Mouse (Mus musculus): Measurements from ENCODE around the gene 4931428L18Rik. TPM values are rescaled to one million over a fixed set of nuclear protein-coding genes. Genes with fewer than 3 reads are reported as not detected.

4931428L18Rik gene
- polyA plus RNA-seq, 1 experiment from 2014 or later: not detected

DNA sequence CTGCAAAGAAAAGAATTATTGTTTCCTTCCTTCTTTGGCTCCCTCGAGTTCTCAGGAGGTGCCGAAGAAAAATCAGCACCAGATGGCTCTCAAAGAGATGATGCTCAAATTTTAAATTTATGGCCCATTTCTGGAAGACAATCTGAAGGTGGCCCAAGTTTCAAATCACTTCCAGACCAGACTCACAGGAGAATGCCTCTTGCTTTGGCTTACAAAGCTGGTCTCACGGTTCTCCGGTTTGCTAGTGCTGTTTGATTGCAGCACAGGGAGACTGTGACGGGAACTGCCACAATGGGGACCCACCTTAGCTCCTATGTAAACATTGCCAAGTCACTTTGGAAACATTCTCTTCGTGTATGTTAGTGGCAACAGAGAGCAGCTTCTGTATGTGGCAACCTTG, 72.8 kb downstream of the 4931428L18Rik start:
- no peaks in the 10 kb centered on the region for H3K36me3 ChIP-seq
- WGBS: 52% methylated on average over 6 of the region's 6 CpGs
- no peaks in the 10 kb centered on the region for H3K9me3 ChIP-seq
- H3K9ac ChIP-seq: no peak overlapping the region
- H3K4me2 ChIP-seq: no peak overlapping the region
- H3K27me3 ChIP-seq: no peaks in the 10 kb centered on the region
- no peak overlapping the region for H3K4me3 ChIP-seq
- no peak overlapping the region for H3K27ac ChIP-seq (replicated peaks)
- ATAC-seq (ENCODE audit: low read depth): no peak
- H3K4me1 ChIP-seq (replicated peaks): 0 out of 2 replicates have a peak, but pooled peaks cover 6% of the 10 kb centered on the region

DNA sequence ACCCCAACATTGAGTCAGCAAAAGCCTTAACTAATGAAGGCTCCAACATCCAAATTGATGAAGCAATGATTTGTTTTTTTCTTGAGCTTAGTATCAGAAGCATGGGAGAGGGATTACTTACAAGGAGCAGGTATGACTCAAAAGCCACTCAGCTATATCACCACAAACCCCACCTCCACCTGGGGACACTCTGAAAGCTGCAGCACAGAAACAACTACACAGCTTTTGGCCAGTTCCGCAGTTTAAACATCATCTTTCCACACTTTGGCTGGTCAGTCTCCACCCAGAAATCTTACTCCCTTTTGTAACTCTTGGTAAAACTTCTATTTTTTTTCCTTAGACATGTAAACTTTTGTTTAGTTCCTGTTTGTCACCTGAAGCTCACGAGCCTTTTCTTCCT, 78.9 kb downstream of the 4931428L18Rik start:
- no peaks in the 10 kb centered on the region for H3K36me3 ChIP-seq
- WGBS: 85% methylated on average over 2 of the region's 2 CpGs

DNA sequence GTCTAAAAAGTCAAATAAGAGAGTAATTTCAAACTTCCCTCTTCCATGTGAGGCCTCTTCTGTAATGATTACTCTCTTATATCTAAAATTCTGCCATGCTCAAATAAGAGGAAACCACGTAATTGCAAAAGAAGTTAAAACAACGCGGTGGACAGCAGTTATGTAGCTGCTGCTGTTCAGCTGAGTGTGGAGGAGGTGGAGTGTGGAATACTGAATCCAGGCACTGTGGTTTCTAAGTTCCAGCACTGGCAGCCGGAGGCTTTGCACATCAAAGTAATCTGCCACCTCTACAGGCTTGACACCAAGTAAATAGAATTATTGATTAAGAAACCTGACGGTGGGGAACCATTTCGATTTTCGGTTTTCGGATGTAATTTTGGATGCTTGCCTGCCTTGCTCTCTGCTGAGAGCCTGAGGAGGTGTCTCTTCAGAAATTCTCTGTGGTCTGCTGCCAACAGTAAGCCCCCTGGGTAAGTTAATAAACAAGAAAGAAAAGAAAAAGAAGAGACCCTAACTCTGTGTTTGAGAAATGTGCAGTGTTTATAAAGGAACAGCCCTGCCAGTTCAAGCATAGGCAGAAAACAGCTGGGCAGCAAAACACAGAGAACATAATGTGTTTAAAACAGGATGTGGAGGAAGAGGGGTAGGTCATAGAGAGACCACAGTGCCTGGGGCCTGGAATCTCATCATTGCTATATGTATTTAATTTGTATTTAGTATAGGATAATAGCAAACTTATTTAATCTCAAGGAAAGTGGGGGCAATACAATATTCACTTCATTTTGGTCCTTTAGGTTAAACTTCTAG, 80.0 kb downstream of the 4931428L18Rik start:
- WGBS: 78% methylated on average over 8 of the region's 8 CpGs
- H3K4me1 ChIP-seq (replicated peaks): no peaks in the 10 kb centered on the region
- H3K4me3 ChIP-seq: no peak overlapping the region
- H3K9ac ChIP-seq: no peak overlapping the region
- no peaks in the 10 kb centered on the region for H3K36me3 ChIP-seq
- H3K4me2 ChIP-seq: no peak overlapping the region
- H3K27me3 ChIP-seq: no peaks in the 10 kb centered on the region
- no peak for ATAC-seq (ENCODE audit: low read depth)
- no peak overlapping the region for H3K27ac ChIP-seq (replicated peaks)
- no peaks in the 10 kb centered on the region for H3K9me3 ChIP-seq

More for the DNA sequence above, 78.9 kb downstream of the 4931428L18Rik start:
- Histone ChIP-seq H3K27me3 (no peaks in the 10 kb centered on the region), H3K4me2 (no peak overlapping the region), H3K27ac (replicated peaks) (no peak overlapping the region), H3K9me3 (no peaks in the 10 kb centered on the region), H3K4me3 (no peak overlapping the region), H3K4me1 (replicated peaks) (no peaks in the 10 kb centered on the region), H3K9ac (no peak overlapping the region)
- no peak for ATAC-seq (ENCODE audit: low read depth)

DNA sequence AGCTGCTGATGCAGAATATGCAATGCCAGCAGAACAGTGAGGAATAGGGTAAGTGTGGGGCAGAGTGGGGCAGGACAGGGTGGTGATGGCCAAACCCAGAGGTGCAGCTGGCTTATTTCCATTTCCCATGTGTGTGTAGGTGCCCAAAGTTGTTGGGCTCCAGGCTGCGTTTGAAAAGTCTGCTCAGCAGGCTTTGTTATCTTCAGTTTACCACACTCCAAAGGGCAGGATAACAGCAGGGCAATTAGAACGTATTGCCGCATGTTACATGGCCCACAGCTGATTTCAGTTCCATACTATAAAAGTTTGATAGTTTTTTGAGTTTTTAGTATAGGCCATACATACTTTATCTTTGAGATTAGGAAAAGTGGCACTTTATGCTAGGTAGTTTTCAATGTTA, 84.1 kb downstream of the 4931428L18Rik start:
- no peak overlapping the region for H3K27ac ChIP-seq (replicated peaks)
- no peak for ATAC-seq (ENCODE audit: low read depth)
- H3K9me3 ChIP-seq: no peaks in the 10 kb centered on the region
- H3K4me1 ChIP-seq (replicated peaks): no peaks in the 10 kb centered on the region
- no peaks in the 10 kb centered on the region for H3K27me3 ChIP-seq
- no peak overlapping the region for H3K9ac ChIP-seq
- no peak overlapping the region for H3K4me3 ChIP-seq
- no peak overlapping the region for H3K4me2 ChIP-seq
- no peaks in the 10 kb centered on the region for H3K36me3 ChIP-seq
- 77% methylated on average over 3 of the region's 3 CpGs for WGBS

DNA sequence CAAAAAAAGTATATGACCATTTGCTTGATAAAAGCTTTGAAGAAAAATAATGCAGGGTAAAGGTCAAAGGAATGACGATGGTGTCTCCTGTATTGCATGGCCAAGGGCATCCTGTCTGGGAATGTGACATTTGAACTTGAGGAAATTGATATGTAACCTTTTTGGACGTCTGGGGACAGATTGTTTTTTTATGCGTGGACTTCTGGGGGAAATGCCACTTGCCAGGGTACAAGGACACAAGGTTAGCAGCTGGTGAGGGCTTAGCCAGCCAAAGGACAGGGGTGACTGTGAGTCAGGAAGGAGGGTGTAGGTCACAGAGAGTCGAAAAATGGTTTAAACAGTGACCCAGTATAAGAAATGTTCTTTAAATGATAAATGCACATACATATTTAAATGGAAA, 109.0 kb downstream of the 4931428L18Rik start:
- Histone ChIP-seq H3K9ac (no peak overlapping the region), H3K9me3 (no peaks in the 10 kb centered on the region)

DNA sequence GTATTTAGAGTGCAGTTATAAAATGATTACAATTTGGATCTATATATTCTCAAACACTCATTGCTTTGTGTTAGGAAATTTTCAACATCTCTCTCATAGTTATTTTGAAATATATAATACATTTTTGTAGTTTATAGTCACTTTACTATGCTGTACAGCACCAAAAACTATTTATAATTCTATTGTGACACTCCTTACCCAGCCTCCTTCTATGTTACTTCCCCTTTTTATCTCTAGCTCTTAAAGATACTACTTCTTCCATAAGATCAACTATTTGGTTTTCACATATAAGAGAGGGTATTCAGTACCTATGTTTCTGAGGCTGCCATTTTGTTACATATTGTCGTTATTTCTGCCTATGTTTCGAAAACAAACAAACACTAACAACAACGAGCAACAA, 114.5 kb downstream of the 4931428L18Rik start:
- Histone ChIP-seq H3K4me2 (no peak overlapping the region), H3K27me3 (no peaks in the 10 kb centered on the region), H3K4me3 (no peak overlapping the region), H3K27ac (replicated peaks) (no peak overlapping the region), H3K9me3 (no peaks in the 10 kb centered on the region), H3K4me1 (replicated peaks) (peaks cover 4% of the 10 kb centered on the region; the same call in 1 of the 2 replicates), H3K36me3 (no peaks in the 10 kb centered on the region), H3K9ac (no peak overlapping the region)
- ATAC-seq (ENCODE audit: low read depth): no peak
- 91% methylated on average over 3 of the region's 3 CpGs for WGBS

More for the DNA sequence above, 109.0 kb downstream of the 4931428L18Rik start:
- ATAC-seq (ENCODE audit: low read depth): no peak
- Histone ChIP-seq H3K27ac (replicated peaks) (no peak overlapping the region), H3K36me3 (no peaks in the 10 kb centered on the region), H3K27me3 (no peaks in the 10 kb centered on the region), H3K4me3 (no peak overlapping the region), H3K4me1 (replicated peaks) (no peaks in the 10 kb centered on the region), H3K4me2 (no peak overlapping the region)
- WGBS: 72% methylated on average over 4 of the region's 4 CpGs

DNA sequence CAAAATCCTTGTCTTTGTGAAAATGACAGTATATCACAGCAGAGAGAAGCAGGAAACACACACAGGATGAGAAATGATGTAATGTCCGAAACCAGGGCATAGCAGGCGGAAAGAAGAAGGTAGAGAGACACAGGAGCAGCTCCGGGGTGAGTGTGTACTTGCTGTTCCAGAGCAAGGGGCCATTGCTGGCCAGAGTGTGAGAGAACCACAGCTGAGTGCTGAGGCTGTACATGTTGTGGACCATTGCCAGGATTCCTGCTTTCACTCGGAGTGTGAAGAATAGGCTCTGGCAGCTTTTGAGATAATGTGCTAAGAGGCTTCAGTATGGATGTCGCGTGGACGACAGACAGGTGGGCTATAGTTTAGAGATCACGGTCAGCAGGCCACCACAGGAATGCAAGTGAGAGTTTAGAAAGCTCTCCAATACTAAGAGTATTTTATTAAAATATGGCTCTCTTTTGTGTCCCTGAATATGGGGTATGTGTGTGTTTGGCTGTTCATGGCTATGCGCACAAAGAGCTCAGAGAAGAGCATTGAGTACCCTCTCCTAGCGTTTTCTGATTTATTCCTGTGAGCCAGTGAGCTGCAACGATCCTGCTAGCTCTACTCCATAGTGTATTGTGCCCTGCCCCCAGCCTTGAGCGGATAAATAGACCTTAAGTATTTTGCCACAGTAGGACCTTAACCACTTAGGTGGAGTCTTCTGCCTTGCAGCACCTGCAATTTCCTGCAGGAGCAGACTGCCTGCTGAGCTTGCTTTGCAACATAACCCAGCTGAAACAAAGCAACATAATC, 119.4 kb downstream of the 4931428L18Rik start:
- WGBS: 72% methylated on average over 12 of the region's 12 CpGs
- Histone ChIP-seq H3K27me3 (no peaks in the 10 kb centered on the region), H3K9ac (no peak overlapping the region), H3K36me3 (no peaks in the 10 kb centered on the region), H3K9me3 (no peaks in the 10 kb centered on the region), H3K4me3 (no peak overlapping the region), H3K4me1 (replicated peaks) (peaks cover 4% of the 10 kb centered on the region; the same call in 1 of the 2 replicates), H3K4me2 (no peak overlapping the region), H3K27ac (replicated peaks) (no peak overlapping the region)
- ATAC-seq (ENCODE audit: low read depth): no peak

DNA sequence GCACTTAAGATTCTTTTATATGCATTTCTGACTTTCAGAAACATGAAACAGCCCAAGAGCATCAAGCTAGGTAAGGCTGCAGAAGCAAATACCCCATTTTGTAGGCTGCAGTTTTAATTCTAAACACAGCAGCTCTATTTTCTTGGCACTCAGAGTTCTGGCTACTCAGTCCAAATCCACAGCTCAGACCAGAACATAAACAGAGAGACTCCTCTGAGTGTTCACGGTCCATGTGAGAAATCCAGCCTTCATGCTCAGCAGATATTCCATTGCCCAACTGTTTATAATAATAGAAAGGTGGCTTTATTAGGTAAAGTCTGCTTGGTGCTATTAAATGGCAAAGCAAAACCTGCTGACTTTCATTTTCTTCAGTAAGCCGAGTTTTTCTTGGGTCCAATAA, 120.2 kb downstream of the 4931428L18Rik start:
- H3K36me3 ChIP-seq: no peaks in the 10 kb centered on the region
- no peak overlapping the region for H3K4me2 ChIP-seq
- H3K27ac ChIP-seq (replicated peaks): no peak overlapping the region
- WGBS: 86% methylated on average over 2 of the region's 2 CpGs
- H3K9me3 ChIP-seq: no peaks in the 10 kb centered on the region
- no peak for ATAC-seq (ENCODE audit: low read depth)
- H3K4me3 ChIP-seq: no peak overlapping the region
- no peaks in the 10 kb centered on the region for H3K27me3 ChIP-seq
- peaks cover 4% of the 10 kb centered on the region; the same call in 1 of the 2 replicates for H3K4me1 ChIP-seq (replicated peaks)
- H3K9ac ChIP-seq: no peak overlapping the region

DNA sequence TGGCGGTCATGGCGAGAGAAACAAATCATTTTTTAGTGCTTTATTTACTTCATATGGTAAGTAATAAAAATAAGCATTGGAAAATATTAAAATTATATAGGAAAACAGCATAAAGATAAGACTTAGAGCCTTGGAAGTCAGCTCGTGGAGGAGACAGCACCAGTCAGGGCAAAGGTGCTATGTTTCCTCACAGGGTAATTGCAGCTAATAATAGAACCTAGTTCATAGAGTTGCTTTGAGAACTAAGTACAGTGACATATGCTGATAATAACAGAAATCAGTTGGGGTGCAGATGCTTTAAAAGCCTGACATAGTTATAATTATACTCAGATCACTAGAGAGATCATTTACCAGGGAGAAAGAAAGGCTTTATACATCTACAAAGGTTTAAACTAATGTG, 125.3 kb downstream of the 4931428L18Rik start:
- Histone ChIP-seq H3K4me1 (replicated peaks) (no peaks in the 10 kb centered on the region), H3K27ac (replicated peaks) (no peak overlapping the region), H3K27me3 (no peaks in the 10 kb centered on the region), H3K9ac (no peak overlapping the region), H3K4me2 (no peak overlapping the region), H3K9me3 (no peaks in the 10 kb centered on the region), H3K36me3 (no peaks in the 10 kb centered on the region), H3K4me3 (no peak overlapping the region)
- no peak for ATAC-seq (ENCODE audit: low read depth)
- 90% methylated on average over 3 of the region's 3 CpGs for WGBS

DNA sequence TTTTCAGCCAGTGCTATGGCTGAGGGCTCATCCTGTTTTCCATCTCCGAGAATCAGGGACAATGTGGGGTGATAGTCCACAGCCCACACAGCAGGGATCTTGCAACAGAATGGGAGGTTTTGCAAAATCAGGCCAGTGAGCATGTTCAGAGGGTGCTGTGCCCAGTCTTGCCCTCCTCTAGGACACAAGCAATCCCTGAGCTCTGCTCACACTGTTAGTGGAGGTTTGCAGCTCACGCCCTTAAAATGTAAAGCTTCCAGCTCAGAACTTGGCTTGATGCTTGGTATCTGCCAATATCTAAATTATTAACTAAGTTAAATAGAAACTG, 126.1 kb downstream of the 4931428L18Rik start:
- no peaks in the 10 kb centered on the region for H3K36me3 ChIP-seq
- no peak overlapping the region for H3K4me3 ChIP-seq
- H3K27me3 ChIP-seq: no peaks in the 10 kb centered on the region
- ATAC-seq (ENCODE audit: low read depth): no peak
- H3K4me2 ChIP-seq: no peak overlapping the region
- 64% methylated on average over 2 of the region's 2 CpGs for WGBS
- no peaks in the 10 kb centered on the region for H3K4me1 ChIP-seq (replicated peaks)
- no peak overlapping the region for H3K9ac ChIP-seq
- no peak overlapping the region for H3K27ac ChIP-seq (replicated peaks)
- H3K9me3 ChIP-seq: no peaks in the 10 kb centered on the region

DNA sequence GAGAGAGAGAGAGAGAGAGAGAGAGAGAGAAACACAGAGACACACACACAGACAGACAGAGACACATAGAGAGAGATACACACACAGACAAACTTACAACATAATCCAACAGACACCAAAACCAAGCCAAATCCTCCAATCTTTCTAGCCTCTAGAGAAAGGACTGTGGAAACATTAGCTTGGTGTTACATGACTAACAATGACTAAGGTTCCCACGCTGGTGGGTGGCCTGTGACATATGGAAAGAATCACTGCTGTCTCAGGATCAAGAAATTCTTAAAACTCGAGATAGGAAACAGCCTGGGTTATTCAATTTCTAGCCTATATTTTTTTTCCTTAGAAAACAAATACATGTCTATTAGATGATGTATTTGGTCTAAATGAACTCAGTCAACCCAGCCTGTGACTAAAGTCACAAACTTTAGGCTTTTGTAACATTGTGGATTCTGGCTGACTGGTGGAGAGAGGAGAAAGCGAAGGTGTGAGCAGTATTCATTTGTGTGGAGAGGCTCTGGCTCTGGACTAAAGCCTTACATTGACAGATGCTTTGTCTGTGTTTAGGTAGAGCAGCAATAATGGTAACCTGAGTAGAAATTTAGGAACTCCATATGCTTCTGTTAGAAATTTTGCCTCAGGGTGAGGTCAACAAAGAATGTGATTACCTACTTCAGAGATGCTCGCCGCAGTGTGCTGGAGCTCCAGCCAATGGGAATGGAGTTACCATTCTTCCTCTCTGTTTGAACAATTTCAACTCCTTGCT, 126.6 kb downstream of the 4931428L18Rik start:
- H3K36me3 ChIP-seq: no peaks in the 10 kb centered on the region
- H3K9me3 ChIP-seq: no peaks in the 10 kb centered on the region
- H3K4me2 ChIP-seq: no peak overlapping the region
- ATAC-seq (ENCODE audit: low read depth): no peak
- WGBS: 80% methylated on average over 5 of the region's 5 CpGs
- no peak overlapping the region for H3K9ac ChIP-seq
- H3K4me1 ChIP-seq (replicated peaks): no peaks in the 10 kb centered on the region
- H3K27ac ChIP-seq (replicated peaks): no peak overlapping the region
- H3K27me3 ChIP-seq: no peaks in the 10 kb centered on the region
- no peak overlapping the region for H3K4me3 ChIP-seq

DNA sequence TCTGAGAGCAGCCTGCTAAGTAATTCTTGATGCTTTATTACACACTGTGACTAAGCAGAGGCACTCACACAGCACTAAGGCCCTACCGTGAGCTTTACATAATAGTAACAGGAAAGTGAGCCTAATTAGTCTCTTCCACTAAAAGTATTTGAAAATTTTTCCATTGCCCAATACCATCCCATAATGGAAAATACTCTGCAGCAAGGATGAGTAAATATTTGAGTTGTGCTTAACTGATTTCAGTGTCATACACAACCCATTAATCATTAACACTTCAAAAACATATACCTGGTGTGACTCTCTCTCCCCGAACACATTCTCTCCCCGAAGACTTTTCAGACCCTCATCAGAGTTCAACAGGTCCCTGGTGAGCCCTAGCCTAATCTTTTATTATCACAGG, 127.7 kb downstream of the 4931428L18Rik start:
- 70% methylated on average over 3 of the region's 3 CpGs for WGBS
- ATAC-seq (ENCODE audit: low read depth): no peak

More for the DNA sequence above, 127.7 kb downstream of the 4931428L18Rik start:
- no peak overlapping the region for H3K4me3 ChIP-seq
- H3K36me3 ChIP-seq: no peaks in the 10 kb centered on the region
- H3K9ac ChIP-seq: no peak overlapping the region
- no peaks in the 10 kb centered on the region for H3K4me1 ChIP-seq (replicated peaks)
- no peaks in the 10 kb centered on the region for H3K27me3 ChIP-seq
- no peak overlapping the region for H3K27ac ChIP-seq (replicated peaks)
- H3K9me3 ChIP-seq: no peaks in the 10 kb centered on the region
- H3K4me2 ChIP-seq: no peak overlapping the region

All from neural tube, embryonic 13.5 days (tissue).